Mouse (Mus musculus) limb, embryonic 14.5 days (tissue): ENCODE measurements around the gene Tnfaip3. TPM values are rescaled to one million over a fixed set of nuclear protein-coding genes. Genes with fewer than 3 reads are reported as not detected.

ENCODE experiments used
- ATAC-seq: fragments of 200-750 bp; cut with Nextera tagmentation; 2 replicates; pipeline ENCODE4 v1.8.0; 2017; ENCODE audit warnings: low read depth, moderate number of reproducible peaks, moderate TSS enrichment; ENCODE audit not compliant: low FRiP score
- DNase-seq: peaks from one replicate; pipeline ENCODE4 v3.0.0-alpha.2; 2015; ENCODE audit warnings: low spot score
- H3K27ac ChIP-seq: fragments of 300-500 bp; sonication (generic); replicated peaks from 2 replicates; pipeline ENCODE4 v1.5.1; 2014; ENCODE audit warnings: low read depth, mild to moderate bottlenecking, low read length, moderate library complexity, mixed read lengths
- H3K27me3 ChIP-seq: fragments of 300-500 bp; sonication (generic); 2 replicates; pipeline ENCODE4 v1.6.1; 2014; ENCODE audit warnings: low read length, mixed read lengths; ENCODE audit not compliant: control insufficient read depth, insufficient read depth
- H3K36me3 ChIP-seq: fragments of 300-500 bp; sonication (generic); 2 replicates; pipeline ENCODE4 v1.6.1; 2014; ENCODE audit warnings: mild to moderate bottlenecking, low read length, moderate library complexity, mixed read lengths; ENCODE audit not compliant: control insufficient read depth, insufficient read depth
- H3K4me1 ChIP-seq: fragments of 300-500 bp; sonication (generic); 2 replicates; pipeline ENCODE4 v1.6.1; 2014; ENCODE audit warnings: antibody characterized with exemption, low read length, mixed read lengths; ENCODE audit not compliant: control insufficient read depth, insufficient read depth
- H3K4me2 ChIP-seq: fragments of 300-500 bp; sonication (generic); replicated peaks from 2 replicates; pipeline ENCODE4 v1.6.1; 2014; ENCODE audit warnings: low read depth, mild to moderate bottlenecking, low read length, moderate library complexity; ENCODE audit not compliant: severe bottlenecking
- H3K4me3 ChIP-seq: fragments of 300-500 bp; sonication (generic); replicated peaks from 2 replicates; pipeline ENCODE4 v1.5.1; 2014; ENCODE audit warnings: low read length
- H3K9ac ChIP-seq: fragments of 300-500 bp; sonication (generic); 2 replicates; pipeline ENCODE4 v1.6.1; 2014; ENCODE audit warnings: mild to moderate bottlenecking, low read depth, low read length, moderate library complexity; ENCODE audit not compliant: severe bottlenecking
- H3K9me3 ChIP-seq: fragments of 300-500 bp; sonication (generic); 2 replicates; pipeline ENCODE4 v1.6.1; 2016; ENCODE audit warnings: low read length; ENCODE audit not compliant: control insufficient read depth
- POLR2A ChIP-seq: fragments of 200-500 bp; IDR thresholded peaks from 2 replicates; pipeline ENCODE4 v1.8.0; 2012; ENCODE audit warnings: inconsistent platforms, mild to moderate bottlenecking, moderate library complexity, borderline replicate concordance; ENCODE audit not compliant: insufficient read depth, insufficient read length; ENCODE audit errors: extremely low read depth
- WGBS: fragments of 180-500 bp; shearing (Covaris S2); extraction: QIAGEN DNeasy Blood & Tissue Kit; methylation state at CpG from one replicate; pipeline ENCODE4 v1.1.7; 2014; 5-methylcytosine and 5-hydroxymethylcytosine counted together
- polyA plus RNA-seq, 2 experiments: library from polyadenylated mRNA; depleted of rRNA in 1 of 2; stranded (reverse) in 1 of 2; unstranded in 1 of 2; fragments of >200 nt; fragmentation: Nextera tagmentation in 1 of 2; extraction: Ambion mirVana in 1 of 2; gene quantifications; 2 replicates each; pipeline versions ENCODE4 v1.2.1 to v1.2.3; 2012 to 2014

Gene Tnfaip3
- polyA plus RNA-seq, 2 experiments: 4.4 to 4.9 TPM

GRCm38 (mm10) chr10:19007897-19008606 lies 7.4 kb downstream of the Tnfaip3 start:
- ATAC-seq (no peak), DNase-seq (no peak)
- Histone ChIP-seq H3K9me3 (no peaks in the 10 kb centered on the region), H3K27ac (no peak overlapping the region), H3K4me1 (no peaks in the 10 kb centered on the region), H3K27me3 (no peaks in the 10 kb centered on the region), H3K36me3 (peaks cover 40% of the 10 kb centered on the region), H3K9ac (no peak overlapping the region), H3K4me2 (no peak overlapping the region), H3K4me3 (no peak overlapping the region)
- no peak for TF ChIP-seq POLR2A
- 74% methylated on average over 8 of the region's 8 CpGs for WGBS

GRCm38 (mm10) chr10:19002091-19002785 lies 13.2 kb downstream of the Tnfaip3 start:
- Histone ChIP-seq H3K9me3 (no peaks in the 10 kb centered on the region), H3K27ac (no peak overlapping the region), H3K36me3 (peaks cover 57% of the 10 kb centered on the region), H3K4me1 (no peaks in the 10 kb centered on the region), H3K4me2 (no peak overlapping the region), H3K9ac (no peak overlapping the region), H3K4me3 (no peak overlapping the region), H3K27me3 (no peaks in the 10 kb centered on the region)
- no peak for ATAC-seq
- no peak for DNase-seq
- TF ChIP-seq POLR2A: no peak
- 87% methylated on average over 12 of the region's 12 CpGs for WGBS

GRCm38 (mm10) chr10:18999427-18999826 lies 16.0 kb downstream of the Tnfaip3 start:
- Histone ChIP-seq H3K27me3 (no peaks in the 10 kb centered on the region), H3K4me2 (no peak overlapping the region), H3K4me1 (no peaks in the 10 kb centered on the region), H3K36me3 (peaks cover 34% of the 10 kb centered on the region), H3K4me3 (no peak overlapping the region), H3K27ac (no peak overlapping the region), H3K9ac (no peak overlapping the region), H3K9me3 (no peaks in the 10 kb centered on the region)
- no peak for DNase-seq
- ATAC-seq: no peak
- WGBS: 67% methylated on average over 2 of the region's 2 CpGs
- TF ChIP-seq POLR2A: no peak

GRCm38 (mm10) chr10:18996331-18996730 lies 19.1 kb downstream of the Tnfaip3 start:
- DNase-seq (no peak), ATAC-seq (no peak)
- Histone ChIP-seq H3K36me3 (peaks cover 4% of the 10 kb centered on the region; the same call in 1 of the 2 replicates), H3K27ac (no peak overlapping the region), H3K4me3 (no peak overlapping the region), H3K9me3 (no peaks in the 10 kb centered on the region), H3K9ac (no peak overlapping the region), H3K27me3 (no peaks in the 10 kb centered on the region), H3K4me2 (no peak overlapping the region), H3K4me1 (no peaks in the 10 kb centered on the region)
- TF ChIP-seq POLR2A: no peak

GRCm38 (mm10) chr10:18995465-18996261 lies 19.8 kb downstream of the Tnfaip3 start:
- H3K27ac ChIP-seq: no peak overlapping the region
- no peak for TF ChIP-seq POLR2A
- no peaks in the 10 kb centered on the region for H3K9me3 ChIP-seq
- H3K36me3 ChIP-seq: no peaks in the 10 kb centered on the region
- no peaks in the 10 kb centered on the region for H3K4me1 ChIP-seq
- H3K4me2 ChIP-seq: no peak overlapping the region
- no peak overlapping the region for H3K4me3 ChIP-seq
- no peak overlapping the region for H3K9ac ChIP-seq
- DNase-seq (no peak), ATAC-seq (no peak)
- H3K27me3 ChIP-seq: no peaks in the 10 kb centered on the region
- 79% methylated on average over 12 of the region's 12 CpGs for WGBS
